Mouse (Mus musculus): ENCODE results near the gene Cyp4v3.

DNA sequence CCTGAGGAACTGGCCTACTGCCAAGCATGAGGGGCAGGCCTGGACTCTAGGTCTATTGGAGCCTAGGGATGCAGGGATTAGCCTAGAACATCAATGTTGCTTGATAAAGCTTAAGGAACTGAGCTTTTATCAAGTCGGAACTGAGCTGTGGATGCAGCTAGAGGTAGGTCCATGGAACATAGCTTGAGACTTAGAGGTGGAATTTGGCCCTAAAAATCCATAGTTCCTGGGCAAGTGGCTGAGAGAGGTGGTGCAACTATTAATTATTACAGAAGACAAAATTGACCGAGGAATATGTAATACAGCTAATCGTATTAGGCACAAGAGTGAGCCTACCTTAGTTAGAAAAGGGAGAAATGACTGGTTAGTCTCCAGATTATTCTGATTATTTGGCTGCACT, 28.7 kb downstream of the Cyp4v3 start:
- TF ChIP-seq CTCF (IDR thresholded peaks at IDR 0.05) (no peak), EP300 (IDR thresholded peaks at IDR 0.05; ENCODE audit: insufficient read depth, low read depth, low read length) (no peak), POLR2A (IDR thresholded peaks at IDR 0.05; ENCODE audit: insufficient read depth, low read depth, low read length) (no peak)
